Mouse (Mus musculus): Measurements from ENCODE around the gene Tcf7l2.

DNA sequence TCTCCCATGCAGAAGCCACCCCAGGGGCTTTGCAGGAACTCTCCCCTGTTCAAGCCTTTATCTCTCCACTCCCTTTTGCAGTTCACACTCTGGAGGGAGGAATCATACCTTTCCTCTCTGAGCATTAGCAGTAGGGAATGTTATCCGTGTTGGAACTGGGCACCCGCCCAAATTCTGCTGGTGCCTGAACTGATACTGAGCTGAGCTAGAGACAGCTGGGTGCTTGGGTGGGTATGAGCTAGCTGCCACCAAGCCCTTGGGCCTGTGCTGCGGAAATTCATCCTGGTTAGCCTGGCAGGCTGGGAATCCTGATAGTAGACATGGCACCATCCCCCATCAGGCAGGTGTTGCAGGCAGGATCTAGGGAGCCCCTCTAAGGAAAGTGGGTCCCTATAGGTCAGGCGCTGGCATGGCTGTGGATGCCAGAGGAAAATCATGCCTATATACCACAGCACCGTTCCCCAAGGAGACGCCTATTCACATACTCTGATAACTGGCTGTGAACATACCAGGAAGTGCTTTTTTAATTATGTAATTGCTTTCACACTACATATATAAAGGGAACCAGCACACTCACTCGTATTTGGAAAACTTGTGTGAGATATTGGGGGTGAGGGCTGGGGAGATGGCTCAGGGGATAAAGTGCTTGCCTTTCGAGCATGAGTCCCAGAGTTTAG, 108.9 kb downstream of the Tcf7l2 start:
- TF ChIP-seq CTCF (IDR thresholded peaks at IDR 0.05; ENCODE audit: low read depth), result no peak
- TF ChIP-seq EP300 (optimal IDR thresholded peaks at IDR 0.05), result no peak

Measured in stomach, postnatal 0 days (tissue).